Mouse (Mus musculus) liver, adult 2 months (tissue): ENCODE results near the gene Glis2. TPM values are rescaled to one million over a fixed set of nuclear protein-coding genes. Genes with fewer than 3 reads are reported as not detected.

Experiments
- DNase-seq: peaks from one replicate; pipeline ENCODE4 v3.0.0-alpha.2; 2011; ENCODE audit warnings: low read depth, low spot score; ENCODE audit errors: extremely low read depth
- H3K27ac ChIP-seq: fragments of 200-500 bp; replicated peaks from 2 replicates; pipeline ENCODE4 v1.5.1; 2012; ENCODE audit warnings: low read depth, mild to moderate bottlenecking, control low read depth, inconsistent platforms, low read length; ENCODE audit not compliant: insufficient read depth
- H3K27me3 ChIP-seq: fragments of 200-500 bp; 2 replicates; pipeline ENCODE4 v1.6.1; 2012; ENCODE audit warnings: mild to moderate bottlenecking, moderate library complexity, low read length, inconsistent platforms; ENCODE audit not compliant: control insufficient read depth, insufficient read depth
- H3K36me3 ChIP-seq: fragments of 200-500 bp; 2 replicates; pipeline ENCODE4 v1.6.1; 2012; ENCODE audit warnings: low read length, inconsistent platforms; ENCODE audit not compliant: control insufficient read depth, insufficient read depth
- H3K4me1 ChIP-seq: fragments of 200-500 bp; 2 replicates; pipeline ENCODE4 v1.6.1; 2011; ENCODE audit warnings: low read length; ENCODE audit not compliant: control insufficient read depth, insufficient read depth
- H3K4me3 ChIP-seq: fragments of 200-500 bp; 2 replicates; pipeline ENCODE4 v1.5.1; 2011; ENCODE audit warnings: low read depth, mild to moderate bottlenecking, control low read depth, low read length, moderate library complexity; ENCODE audit not compliant: insufficient read depth
- H3K79me2 ChIP-seq: fragments of 200-500 bp; 2 replicates; pipeline ENCODE4 v1.6.1; 2012; ENCODE audit warnings: inconsistent platforms, mild to moderate bottlenecking, low read length, moderate library complexity; ENCODE audit not compliant: control insufficient read depth, insufficient read depth
- H3K9ac ChIP-seq: fragments of 200-500 bp; 2 replicates; pipeline ENCODE4 v1.6.1; 2012; ENCODE audit warnings: low read depth, mild to moderate bottlenecking, control low read depth, inconsistent platforms, low read length
- CTCF ChIP-seq: fragments of 200-500 bp; IDR thresholded peaks from 2 replicates; pipeline ENCODE4 v1.5.1; 2011; ENCODE audit warnings: low read depth, low read length, control low read depth
- POLR2A ChIP-seq: fragments of 200-500 bp; IDR thresholded peaks from 2 replicates; pipeline ENCODE4 v1.6.1; 2011; ENCODE audit warnings: low read length, control low read depth; ENCODE audit not compliant: insufficient read depth; ENCODE audit errors: extremely low read depth
- WGBS: fragments of 180-500 bp; shearing (Covaris S2); methylation state at CpG from one replicate; pipeline ENCODE4 v1.1.7; 2018; 5-methylcytosine and 5-hydroxymethylcytosine counted together
- polyA plus RNA-seq: library from polyadenylated mRNA; depleted of rRNA; stranded (reverse); fragments of >200 nt; gene quantifications from 2 replicates; pipeline ENCODE4 v1.2.3, GENCODE M21; 2012
- total RNA-seq: library from RNA; depleted of rRNA; stranded (reverse); fragments of >200 nt; gene quantifications from 2 replicates; pipeline ENCODE4 v1.2.3, GENCODE M21; 2014

Gene Glis2
- total and polyA plus RNA-seq, 2 experiments = 0.55 to 2.5 TPM

- 71% methylated on average over 7 of the region's 7 CpGs for WGBS
- H3K4me1 ChIP-seq = no peaks in the 10 kb centered on the region
- H3K27ac ChIP-seq = no peak overlapping the region
- H3K9ac ChIP-seq = no peak overlapping the region
- no peaks in the 10 kb centered on the region for H3K36me3 ChIP-seq
- DNase-seq = no peak
- H3K79me2 ChIP-seq = no peaks in the 10 kb centered on the region
- H3K4me3 ChIP-seq = no peak overlapping the region
- no peaks in the 10 kb centered on the region for H3K27me3 ChIP-seq
- TF ChIP-seq POLR2A = no peak
- no peak for TF ChIP-seq CTCF
Observed at GRCm38 (mm10) chr16:4602766-4603452, 8.4 kb downstream of the Glis2 start.

DNA sequence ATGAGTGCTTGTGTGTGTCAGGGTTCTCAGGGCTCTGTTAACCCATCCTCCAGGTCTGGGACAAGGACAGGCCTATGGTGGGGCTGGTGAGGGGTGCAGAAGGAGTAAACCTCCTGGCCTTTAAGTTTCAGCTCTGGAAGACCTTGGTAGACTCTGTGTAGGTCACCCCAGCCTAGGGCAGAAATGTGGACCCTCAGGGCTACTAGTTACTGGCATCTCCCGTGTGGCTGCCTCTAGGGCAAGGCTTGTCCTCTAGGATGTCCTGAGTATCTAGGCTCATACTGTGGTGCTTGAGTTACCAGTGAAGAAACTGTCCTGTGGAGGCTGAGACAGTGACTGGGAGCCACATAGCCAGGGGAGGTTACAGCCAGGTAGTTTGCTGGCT, 8.9 kb downstream of the Glis2 start:
- no peak overlapping the region for H3K27ac ChIP-seq
- WGBS = 88% methylated on average over 1 of the region's 1 CpGs

DNA sequence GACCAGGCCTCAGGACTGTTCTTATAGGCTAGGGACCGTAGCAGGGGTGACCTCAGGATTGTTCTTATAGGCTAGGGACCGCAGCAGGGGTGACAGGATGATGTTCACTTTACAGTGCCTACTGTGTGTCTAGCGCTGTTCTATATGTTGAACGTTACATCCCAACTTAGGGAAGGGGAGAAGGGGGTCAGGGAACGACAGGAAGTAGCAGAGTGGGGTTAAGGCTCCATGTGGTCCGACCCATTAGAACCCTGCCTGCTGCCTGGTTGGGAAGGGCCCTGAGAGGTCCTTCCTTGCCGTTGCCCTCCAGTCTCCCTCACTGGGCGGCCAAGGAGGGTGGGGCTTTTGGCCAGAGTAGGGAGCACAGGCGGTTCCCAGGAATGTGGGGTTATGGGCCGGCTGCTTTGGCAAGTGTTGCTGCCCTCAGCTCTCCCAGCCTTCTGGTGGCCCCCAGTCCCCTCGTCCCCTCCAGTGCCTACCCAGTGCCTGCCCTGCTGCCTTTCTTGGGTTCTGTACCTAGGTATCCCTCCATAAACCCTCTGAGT, 9.9 kb downstream of the Glis2 start:
- Histone ChIP-seq H3K4me1 (no peaks in the 10 kb centered on the region), H3K27ac (no peak overlapping the region), H3K79me2 (no peaks in the 10 kb centered on the region), H3K27me3 (no peaks in the 10 kb centered on the region), H3K9ac (no peak overlapping the region), H3K36me3 (no peaks in the 10 kb centered on the region), H3K4me3 (no peak overlapping the region)
- WGBS = 79% methylated on average over 11 of the region's 11 CpGs
- no peak for DNase-seq
- no peak for TF ChIP-seq POLR2A
- no peak for TF ChIP-seq CTCF

More for the DNA sequence above, 8.9 kb downstream of the Glis2 start:
- no peaks in the 10 kb centered on the region for H3K4me1 ChIP-seq
- no peaks in the 10 kb centered on the region for H3K36me3 ChIP-seq
- no peak for TF ChIP-seq POLR2A
- no peak for TF ChIP-seq CTCF
- H3K79me2 ChIP-seq = no peaks in the 10 kb centered on the region
- no peak for DNase-seq
- no peaks in the 10 kb centered on the region for H3K27me3 ChIP-seq
- H3K9ac ChIP-seq = no peak overlapping the region
- no peak overlapping the region for H3K4me3 ChIP-seq

DNA sequence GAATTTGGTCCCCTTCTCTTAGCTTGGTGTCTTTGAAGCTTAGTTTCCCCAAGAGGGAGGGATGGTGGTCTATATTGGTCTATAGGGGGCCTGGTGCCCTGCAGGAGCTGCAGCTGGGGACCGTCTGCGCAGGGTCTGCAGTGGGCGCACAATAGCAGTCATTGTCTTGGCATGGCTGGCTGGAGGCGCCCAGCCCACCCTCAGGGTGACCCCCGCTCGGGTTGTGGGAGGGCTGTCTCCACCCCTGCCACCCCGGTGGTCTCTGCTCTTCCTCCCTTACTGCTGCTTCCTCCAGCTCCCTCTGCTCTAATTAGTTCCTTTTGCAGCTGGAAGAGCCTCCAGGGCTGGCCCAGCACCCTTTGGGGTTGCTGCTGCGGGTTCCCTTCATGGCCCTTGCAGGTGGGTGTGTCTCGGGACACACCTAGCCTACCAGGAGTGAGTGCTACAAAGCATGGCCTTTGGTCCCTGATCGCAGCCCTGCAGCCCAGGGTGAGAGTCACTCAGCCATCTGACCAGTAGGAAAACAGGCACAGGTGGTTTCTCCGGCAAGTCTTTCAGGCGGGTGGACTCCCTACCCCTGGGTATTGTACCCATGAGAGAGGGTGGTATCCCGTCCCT, 11.1 kb downstream of the Glis2 start:
- H3K4me3 ChIP-seq = no peak overlapping the region
- no peak for DNase-seq
- no peaks in the 10 kb centered on the region for H3K27me3 ChIP-seq
- no peaks in the 10 kb centered on the region for H3K36me3 ChIP-seq
- H3K79me2 ChIP-seq = no peaks in the 10 kb centered on the region
- WGBS = 84% methylated on average over 13 of the region's 13 CpGs
- H3K4me1 ChIP-seq = no peaks in the 10 kb centered on the region
- H3K27ac ChIP-seq = no peak overlapping the region
- H3K9ac ChIP-seq = no peak overlapping the region
- TF ChIP-seq POLR2A = no peak
- no peak for TF ChIP-seq CTCF

GRCm38 (mm10) chr16:4606431-4607084, 12.0 kb downstream of the Glis2 start:
- Histone ChIP-seq H3K4me1 (no peaks in the 10 kb centered on the region), H3K4me3 (no peak overlapping the region), H3K27ac (peak overlapping the region; percentile 23), H3K79me2 (no peaks in the 10 kb centered on the region), H3K9ac (no peak overlapping the region), H3K27me3 (no peaks in the 10 kb centered on the region), H3K36me3 (no peaks in the 10 kb centered on the region)
- 52% methylated on average over 5 of the region's 5 CpGs for WGBS
- TF ChIP-seq POLR2A = no peak
- TF ChIP-seq CTCF = peak; percentile 43
- DNase-seq = no peak
